Mouse (Mus musculus) leukemia stem cell, adult 10-12 weeks (primary cell): ENCODE measurements around the gene Igfbp3. TPM values are rescaled to one million over a fixed set of nuclear protein-coding genes. Genes with fewer than 3 reads are reported as not detected.

Source experiments
- polyA plus RNA-seq: library from polyadenylated mRNA; stranded (reverse); fragments of >175 nt; gene quantifications from 2 replicates; pipeline ENCODE4 v1.2.3, GENCODE M21; 2012; ENCODE audit warnings: low replicate concordance

Igfbp3 gene
- 3.6 and 8.9 TPM in 2 replicates for polyA plus RNA-seq

GRCm38 (mm10) chr11:7213501-7214341 lies at the start of gene Igfbp3:
Gene Igfbp3 (minus strand): TSS chr11:7213923.

GRCm38 (mm10) chr11:7197491-7197941 lies 16.2 kb downstream of the Igfbp3 start, which contains the start of gene Igfbp1:
Gene Igfbp1 (plus strand): TSS chr11:7197782.

GRCm38 (mm10) chr11:7188469-7188868 lies 25.3 kb downstream of the Igfbp3 start, which contains the start of gene Gm11985:
Gene Gm11985 (minus strand): TSS chr11:7188569.

Other genes with a start within 250 kb of the Igfbp3 start
- gene Adcy1, start 150.4 kb downstream of the Igfbp3 start, polyA plus RNA-seq: 0.13 TPM in 1 of 2 replicates, not detected in the other
- gene Gm11985, start 25.4 kb downstream of the Igfbp3 start, polyA plus RNA-seq: not detected in 2 replicates
- gene Igfbp1, start 16.1 kb downstream of the Igfbp3 start, polyA plus RNA-seq: not detected in 2 replicates